Mouse (Mus musculus) stomach, embryonic 14.5 days (tissue): Measurements from ENCODE around the gene Pdgfb. TPM values are rescaled to one million over a fixed set of nuclear protein-coding genes. Genes with fewer than 3 reads are reported as not detected.

Source experiments
- ATAC-seq: fragments of 200-750 bp; cut with Nextera tagmentation; 2 replicates; pipeline ENCODE4 v1.8.0; 2017; ENCODE audit warnings: low read depth, moderate TSS enrichment; ENCODE audit not compliant: insufficient number of reproducible peaks, insufficient read depth, low FRiP score
- H3K27ac ChIP-seq: fragments of 300-500 bp; sonication (generic); 2 replicates; pipeline ENCODE4 v1.5.1; 2014; ENCODE audit warnings: mild to moderate bottlenecking, low read length, moderate library complexity, mixed read lengths
- H3K27me3 ChIP-seq: fragments of 300-500 bp; sonication (generic); 2 replicates; pipeline ENCODE4 v1.6.1; 2014; ENCODE audit warnings: low read length, control low read depth, mixed read lengths; ENCODE audit not compliant: control insufficient read depth, insufficient read depth
- H3K36me3 ChIP-seq: fragments of 300-500 bp; sonication (generic); 2 replicates; pipeline ENCODE4 v1.6.1; 2014; ENCODE audit warnings: mild to moderate bottlenecking, control low read depth, low read length, moderate library complexity, mixed read lengths; ENCODE audit not compliant: control insufficient read depth, insufficient read depth
- H3K4me1 ChIP-seq: fragments of 300-500 bp; sonication (generic); 2 replicates; pipeline ENCODE4 v1.6.1; 2014; ENCODE audit warnings: low read length, control low read depth, mixed read lengths; ENCODE audit not compliant: control insufficient read depth, insufficient read depth
- H3K4me2 ChIP-seq: fragments of 300-500 bp; sonication (generic); replicated peaks from 2 replicates; pipeline ENCODE4 v1.6.1; 2014; ENCODE audit warnings: low read depth, low read length, control low read depth
- H3K4me3 ChIP-seq: fragments of 300-500 bp; sonication (generic); 2 replicates; pipeline ENCODE4 v1.5.1; 2014; ENCODE audit warnings: low read depth, low read length, control low read depth
- H3K9ac ChIP-seq: fragments of 300-500 bp; sonication (generic); replicated peaks from 2 replicates; pipeline ENCODE4 v1.6.1; 2014; ENCODE audit warnings: low read depth, mild to moderate bottlenecking, control low read depth, low read length, moderate library complexity, mixed read lengths
- H3K9me3 ChIP-seq: fragments of 300-500 bp; sonication (generic); 2 replicates; pipeline ENCODE4 v1.6.1; 2016; ENCODE audit warnings: low read depth, low read length, control low read depth; ENCODE audit not compliant: control insufficient read depth
- WGBS: fragments of 180-500 bp; shearing (Covaris S2); extraction: QIAGEN DNeasy Blood & Tissue Kit; methylation state at CpG from one replicate; pipeline ENCODE4 v1.1.7; 2014; 5-methylcytosine and 5-hydroxymethylcytosine counted together
- polyA plus RNA-seq: library from polyadenylated mRNA; unstranded; fragments of >200 nt; fragmentation: Nextera tagmentation; extraction: Ambion mirVana; gene quantifications from 2 replicates; pipeline ENCODE4 v1.2.1, GENCODE M21; 2014

Pdgfb gene
- polyA plus RNA-seq, 1 experiment from 2014 or later, result 5.0 TPM

DNA sequence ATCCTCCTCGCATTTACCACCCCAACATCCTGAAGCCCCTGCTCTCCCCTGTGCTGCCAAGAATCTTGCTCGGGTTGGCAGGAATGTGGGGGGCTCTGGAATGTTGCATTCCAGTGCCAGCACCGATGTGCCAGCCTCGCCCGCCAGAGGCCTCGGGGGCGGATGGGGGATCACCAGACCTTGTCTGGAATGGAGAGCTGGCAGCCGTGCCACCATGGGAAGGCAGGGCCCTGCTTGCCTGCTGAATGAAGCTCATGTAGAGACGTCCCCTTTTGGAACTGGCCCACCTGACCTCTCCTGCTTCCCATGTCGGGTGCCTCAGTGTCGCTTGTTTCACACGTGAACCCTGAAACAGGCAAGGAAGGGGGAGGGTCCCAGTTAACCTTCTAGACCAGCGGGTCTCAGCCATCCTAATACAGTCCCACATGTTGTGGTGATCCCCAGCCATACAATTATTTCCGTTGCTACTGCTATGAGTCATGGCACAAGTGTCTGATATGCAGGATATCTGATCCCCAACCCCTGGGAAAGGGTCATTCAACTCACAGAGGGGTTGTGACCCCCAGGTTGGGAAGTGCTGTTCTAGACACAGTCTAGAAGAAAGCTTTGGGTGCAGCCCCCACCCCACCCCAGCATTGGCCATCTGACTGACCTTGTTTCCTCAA, 12.0 kb upstream of the Pdgfb start:
- Histone ChIP-seq H3K4me3 (no peak overlapping the region), H3K36me3 (no peaks in the 10 kb centered on the region)

DNA sequence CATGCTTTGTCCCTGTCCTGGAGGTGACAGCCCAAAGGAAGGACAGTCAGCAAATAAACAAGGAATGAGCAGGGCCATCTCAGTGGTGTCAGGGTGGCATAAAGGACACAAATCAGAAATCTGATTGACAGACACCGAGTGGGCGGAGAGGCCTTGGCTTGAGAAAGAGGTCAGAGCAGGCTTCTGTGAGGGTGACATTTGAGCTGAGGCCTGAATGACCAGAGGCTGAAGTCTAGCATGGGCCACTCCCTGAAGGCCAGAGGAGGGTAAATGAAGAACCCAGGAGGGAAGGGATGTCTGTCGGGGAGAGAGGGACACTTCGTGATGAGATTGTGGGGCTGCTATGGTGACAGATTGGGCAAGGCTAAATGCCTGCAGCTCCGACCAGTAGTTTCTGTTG, 11.3 kb upstream of the Pdgfb start:
- Histone ChIP-seq H3K4me3 (no peak overlapping the region), H3K27ac (no peak overlapping the region), H3K9ac (no peak overlapping the region), H3K4me1 (peaks cover 5% of the 10 kb centered on the region; the same call in 1 of the 2 replicates), H3K4me2 (no peak overlapping the region), H3K9me3 (0 out of 2 replicates have a peak, but pooled peaks cover 2% of the 10 kb centered on the region), H3K36me3 (no peaks in the 10 kb centered on the region), H3K27me3 (no peaks in the 10 kb centered on the region)
- no peak for ATAC-seq
- 82% methylated on average over 5 of the region's 5 CpGs for WGBS

More for the DNA sequence above, 12.0 kb upstream of the Pdgfb start:
- 72% methylated on average over 14 of the region's 14 CpGs for WGBS
- ATAC-seq, result no peak
- H3K9ac ChIP-seq, result no peak overlapping the region
- peaks cover 5% of the 10 kb centered on the region; the same call in 1 of the 2 replicates for H3K4me1 ChIP-seq
- no peak overlapping the region for H3K27ac ChIP-seq
- H3K4me2 ChIP-seq, result no peak overlapping the region
- H3K9me3 ChIP-seq, result 0 out of 2 replicates have a peak, but pooled peaks cover 3% of the 10 kb centered on the region
- H3K27me3 ChIP-seq, result no peaks in the 10 kb centered on the region

DNA sequence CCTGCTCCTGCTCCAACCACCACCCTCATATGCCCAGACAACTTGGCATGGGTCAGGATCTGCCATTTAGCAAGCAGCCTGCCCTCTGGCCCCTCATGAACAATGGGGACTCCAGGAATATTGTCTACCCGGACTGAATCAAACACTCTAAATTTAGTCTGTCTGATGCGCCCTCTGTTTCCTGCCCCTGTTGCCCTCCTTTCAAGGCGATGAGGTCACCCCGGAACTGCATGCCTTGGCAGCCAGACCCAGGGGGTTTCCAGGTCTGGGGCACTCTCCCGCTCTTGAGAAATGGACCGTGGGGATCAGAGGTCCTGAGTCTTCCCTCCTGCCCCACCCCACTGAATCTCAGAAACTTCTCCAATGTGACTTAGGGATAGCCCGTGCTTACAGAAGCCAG, 10.8 kb upstream of the Pdgfb start:
- H3K9me3 ChIP-seq, result no peaks in the 10 kb centered on the region
- no peaks in the 10 kb centered on the region for H3K36me3 ChIP-seq
- H3K4me3 ChIP-seq, result no peak overlapping the region
- WGBS, result 54% methylated on average over 7 of the region's 7 CpGs
- no peak overlapping the region for H3K9ac ChIP-seq
- no peak overlapping the region for H3K4me2 ChIP-seq
- H3K27me3 ChIP-seq, result no peaks in the 10 kb centered on the region
- H3K4me1 ChIP-seq, result peaks cover 5% of the 10 kb centered on the region; the same call in 1 of the 2 replicates
- no peak overlapping the region; the same call in 1 of the 2 replicates for H3K27ac ChIP-seq
- no peak for ATAC-seq

DNA sequence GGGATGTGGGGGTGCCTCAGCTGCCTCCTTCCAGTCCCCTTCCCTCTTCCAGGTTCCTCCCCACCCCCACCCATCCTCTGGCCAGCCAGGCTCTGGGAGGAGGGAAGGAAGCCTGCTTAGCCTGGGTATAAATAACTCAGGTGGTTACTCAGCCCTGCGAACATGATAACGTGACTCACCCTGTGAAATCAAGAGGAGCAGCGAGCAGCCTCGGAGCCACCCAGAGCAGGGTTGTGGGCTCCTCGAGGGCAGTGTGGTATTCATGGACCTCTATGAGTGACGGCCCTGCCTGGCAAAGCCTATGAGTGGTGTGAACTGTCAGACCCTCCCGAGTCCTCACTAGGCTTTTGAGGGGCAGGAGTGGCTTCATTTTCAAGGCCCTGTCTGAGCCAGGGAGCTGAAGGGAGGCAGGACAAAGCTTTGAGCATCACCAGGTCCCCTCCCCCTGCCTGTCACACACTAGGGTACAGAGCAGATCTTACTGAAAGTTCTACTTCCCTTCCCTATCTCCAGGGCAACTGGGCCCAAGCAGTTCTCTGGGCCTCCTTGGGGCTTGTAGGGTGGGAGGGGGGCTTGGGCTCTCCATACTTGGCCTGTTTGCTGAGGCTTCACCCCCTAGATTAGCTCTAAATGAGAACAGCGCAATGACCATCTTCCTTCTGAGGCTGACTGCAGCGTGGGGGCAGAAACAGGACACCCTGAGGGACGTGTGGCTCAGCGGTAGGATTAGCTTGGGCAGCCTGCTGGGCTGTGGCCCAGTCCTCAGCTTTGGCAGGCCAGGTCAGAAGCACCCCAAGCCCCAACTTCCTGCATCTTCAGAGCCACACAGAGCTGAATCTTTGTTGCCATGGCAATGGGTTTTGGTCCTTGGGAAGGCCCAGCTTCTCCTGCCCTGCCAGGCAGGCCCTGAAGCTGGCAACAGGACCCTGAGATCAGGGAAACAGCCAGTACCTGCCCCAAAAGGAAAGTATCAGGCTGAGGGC, 9.8 kb upstream of the Pdgfb start:
- no peak overlapping the region for H3K4me3 ChIP-seq
- H3K36me3 ChIP-seq, result no peaks in the 10 kb centered on the region
- H3K4me1 ChIP-seq, result peaks cover 5% of the 10 kb centered on the region; the same call in 1 of the 2 replicates
- no peak overlapping the region for H3K27ac ChIP-seq
- 40% methylated on average over 11 of the region's 11 CpGs for WGBS
- no peak overlapping the region for H3K4me2 ChIP-seq
- H3K9me3 ChIP-seq, result no peaks in the 10 kb centered on the region
- peak; percentile 15; the same call in 1 of the 2 replicates for ATAC-seq
- no peak overlapping the region for H3K9ac ChIP-seq
- no peaks in the 10 kb centered on the region for H3K27me3 ChIP-seq

DNA sequence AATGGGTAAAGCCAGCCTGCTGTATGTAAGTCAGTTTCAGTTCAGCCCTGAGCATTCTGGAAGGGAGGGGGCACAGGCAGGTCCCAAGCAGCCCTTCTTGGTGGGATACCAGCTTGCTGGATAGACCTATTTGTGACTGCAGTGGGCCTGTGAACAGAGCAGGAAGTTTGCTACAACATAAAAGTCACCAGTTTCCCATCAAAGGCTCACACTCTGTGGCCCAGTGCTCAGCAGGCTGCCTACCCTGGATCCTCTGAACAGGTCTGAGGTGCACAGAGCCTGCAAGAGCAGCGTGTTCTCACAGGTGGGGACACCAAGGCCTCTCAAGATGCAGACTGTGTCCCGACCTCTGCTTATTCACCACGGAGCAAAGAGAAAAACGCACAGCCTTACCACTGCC, 5.7 kb upstream of the Pdgfb start:
- Histone ChIP-seq H3K4me2 (no peak overlapping the region), H3K27me3 (peaks cover 3% of the 10 kb centered on the region; the same call in 1 of the 2 replicates), H3K27ac (no peak overlapping the region), H3K4me1 (peaks cover 5% of the 10 kb centered on the region; the same call in 1 of the 2 replicates), H3K9me3 (no peaks in the 10 kb centered on the region), H3K36me3 (no peaks in the 10 kb centered on the region), H3K9ac (no peak overlapping the region), H3K4me3 (no peak overlapping the region)
- 57% methylated on average over 4 of the region's 4 CpGs for WGBS
- ATAC-seq, result no peak

DNA sequence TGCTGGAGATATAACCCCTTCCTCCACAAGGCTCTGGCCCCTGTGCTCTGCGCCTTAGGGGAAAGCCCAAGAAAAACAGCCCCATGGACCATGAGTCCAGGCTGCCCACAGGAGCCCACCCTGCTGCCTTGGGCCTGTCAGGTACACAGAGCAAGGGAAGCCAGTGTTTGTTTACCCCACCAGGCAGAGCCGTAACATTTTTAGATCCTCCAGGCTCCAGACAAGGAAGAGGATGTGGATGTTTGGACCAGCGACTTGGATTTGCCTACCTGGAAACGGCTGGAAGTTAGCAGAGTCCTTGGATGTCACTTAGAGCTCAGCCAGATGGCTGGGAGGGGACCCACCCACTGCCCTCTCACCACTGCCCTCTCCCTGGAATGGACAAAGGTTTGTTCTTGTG, 4.8 kb upstream of the Pdgfb start:
- H3K4me2 ChIP-seq, result no peak overlapping the region
- peaks cover 10% of the 10 kb centered on the region for H3K27me3 ChIP-seq
- WGBS, result 47% methylated on average over 4 of the region's 4 CpGs
- peaks cover 9% of the 10 kb centered on the region for H3K4me1 ChIP-seq
- no peak overlapping the region for H3K9ac ChIP-seq
- no peak overlapping the region for H3K4me3 ChIP-seq
- H3K27ac ChIP-seq, result no peak overlapping the region
- no peaks in the 10 kb centered on the region for H3K9me3 ChIP-seq
- no peaks in the 10 kb centered on the region for H3K36me3 ChIP-seq
- no peak for ATAC-seq

DNA sequence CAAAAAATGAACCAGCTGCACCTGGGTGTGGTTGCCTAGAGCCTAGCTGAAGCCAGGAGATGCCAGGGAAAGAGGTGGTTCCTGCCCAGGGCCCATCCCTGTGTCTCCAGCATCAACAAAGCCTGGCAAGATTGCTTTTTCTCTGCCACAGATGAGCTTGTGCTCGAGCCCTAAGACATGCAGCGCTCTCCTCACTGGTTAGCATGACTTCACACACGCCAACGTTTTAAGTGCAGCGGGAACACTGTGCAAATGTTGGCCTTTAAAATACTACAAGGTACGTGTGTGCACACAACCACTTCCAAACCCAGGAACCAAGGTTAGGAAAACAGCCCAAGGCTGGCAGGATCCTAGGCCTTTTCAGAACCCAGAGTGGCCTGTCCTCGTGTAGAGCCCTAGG, 4.4 kb upstream of the Pdgfb start:
- ATAC-seq, result no peak
- H3K27ac ChIP-seq, result no peak overlapping the region
- H3K9me3 ChIP-seq, result no peaks in the 10 kb centered on the region
- H3K36me3 ChIP-seq, result no peaks in the 10 kb centered on the region
- WGBS, result 80% methylated on average over 7 of the region's 7 CpGs
- no peak overlapping the region for H3K4me3 ChIP-seq
- H3K9ac ChIP-seq, result no peak overlapping the region
- H3K4me2 ChIP-seq, result no peak overlapping the region
- H3K4me1 ChIP-seq, result peaks cover 9% of the 10 kb centered on the region
- peaks cover 13% of the 10 kb centered on the region for H3K27me3 ChIP-seq

DNA sequence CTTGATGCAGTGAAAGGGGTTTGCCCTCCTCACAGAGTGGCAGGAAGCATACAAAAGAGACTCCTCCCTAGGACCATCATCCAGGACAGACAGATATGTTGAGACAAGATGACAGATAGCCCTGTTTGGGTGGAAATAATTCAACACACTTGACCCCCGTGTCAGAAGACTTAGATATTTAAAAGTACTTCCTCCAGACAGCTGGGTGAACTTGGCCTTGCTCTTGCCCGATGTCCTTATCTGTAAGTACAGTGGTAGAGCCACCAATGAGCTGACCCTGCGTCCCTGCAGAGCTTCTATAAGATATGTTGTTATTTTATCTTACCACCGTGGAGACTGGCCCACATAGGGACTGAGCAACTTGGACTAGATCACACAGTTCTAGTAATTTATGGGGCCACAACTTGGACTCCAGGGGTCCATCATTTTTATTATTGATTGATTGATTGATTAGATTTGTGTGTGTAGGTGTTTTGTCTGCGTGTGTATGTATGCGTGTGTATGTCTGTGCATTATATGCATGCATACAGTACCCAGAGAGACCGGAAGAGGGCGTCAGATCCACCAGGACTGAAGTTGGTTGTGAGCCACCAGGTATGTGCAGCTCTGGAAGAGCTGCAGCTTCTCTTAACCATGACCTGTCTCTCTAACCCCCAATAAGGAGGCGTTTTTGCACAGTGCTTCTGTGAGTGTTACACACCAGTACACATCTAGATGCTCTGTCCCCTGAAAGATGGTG, 2.0 kb upstream of the Pdgfb start:
- H3K9ac ChIP-seq, result no peak overlapping the region
- no peak overlapping the region for H3K27ac ChIP-seq
- no peak overlapping the region for H3K4me3 ChIP-seq
- no peaks in the 10 kb centered on the region for H3K9me3 ChIP-seq
- ATAC-seq, result no peak
- H3K27me3 ChIP-seq, result peaks cover 21% of the 10 kb centered on the region
- H3K4me1 ChIP-seq, result peaks cover 25% of the 10 kb centered on the region
- H3K36me3 ChIP-seq, result no peaks in the 10 kb centered on the region
- 83% methylated on average over 9 of the region's 9 CpGs for WGBS
- H3K4me2 ChIP-seq, result no peak overlapping the region
